Mouse (Mus musculus): ENCODE results near the gene Cfap54. TPM values are rescaled to one million over a fixed set of nuclear protein-coding genes. Genes with fewer than 3 reads are reported as not detected.

The Cfap54 gene
- total RNA-seq, 2 experiments from 2014 or later: 1.5 to 2.1 TPM

GRCm38 (mm10) chr10:93098211-93098805 is 16.9 kb upstream of the Cfap54 start:
- no peak for ATAC-seq (replicated peaks; ENCODE audit: poor library complexity)

- ATAC-seq (replicated peaks; ENCODE audit: poor library complexity): no peak
Observed at GRCm38 (mm10) chr10:93097439-93097838, 16.0 kb upstream of the Cfap54 start.

- ATAC-seq (replicated peaks; ENCODE audit: poor library complexity): no peak
Observed at GRCm38 (mm10) chr10:93095827-93096226, 14.4 kb upstream of the Cfap54 start.

GRCm38 (mm10) chr10:93094957-93095580 is 13.7 kb upstream of the Cfap54 start:
- peak; percentile 77 for ATAC-seq (replicated peaks; ENCODE audit: poor library complexity)

- peak; percentile 47 for ATAC-seq (replicated peaks; ENCODE audit: poor library complexity)
Observed at GRCm38 (mm10) chr10:93091928-93092327, 10.5 kb upstream of the Cfap54 start.

GRCm38 (mm10) chr10:93090241-93090640 is 8.8 kb upstream of the Cfap54 start:
- ATAC-seq (replicated peaks; ENCODE audit: poor library complexity): peak; percentile 37; the same call in 1 of the 2 replicates

GRCm38 (mm10) chr10:93088396-93089048 is 7.1 kb upstream of the Cfap54 start:
- ATAC-seq (replicated peaks; ENCODE audit: poor library complexity): no peak

GRCm38 (mm10) chr10:93087504-93087903 is 6.1 kb upstream of the Cfap54 start:
- ATAC-seq (replicated peaks; ENCODE audit: poor library complexity): no peak

GRCm38 (mm10) chr10:93083963-93084340 is 2.5 kb upstream of the Cfap54 start:
- no peak for ATAC-seq (replicated peaks; ENCODE audit: poor library complexity)

- peak; percentile 32 for ATAC-seq (replicated peaks; ENCODE audit: poor library complexity)
Observed at GRCm38 (mm10) chr10:93083198-93083962, 2.0 kb upstream of the Cfap54 start.

GRCm38 (mm10) chr10:93079486-93079885 is 1.9 kb downstream of the Cfap54 start:
- 0 out of 2 replicates have a peak, but pooled peaks have one; percentile 2 for ATAC-seq (replicated peaks; ENCODE audit: poor library complexity)

- ATAC-seq (replicated peaks; ENCODE audit: poor library complexity): no peak
Observed at GRCm38 (mm10) chr10:93077935-93078479, 3.4 kb downstream of the Cfap54 start.

GRCm38 (mm10) chr10:93076376-93076775 is 5.0 kb downstream of the Cfap54 start:
- ATAC-seq (replicated peaks; ENCODE audit: poor library complexity): no peak

- ATAC-seq (replicated peaks; ENCODE audit: poor library complexity): no peak
Observed at GRCm38 (mm10) chr10:93075856-93076255, 5.6 kb downstream of the Cfap54 start.

- no peak for ATAC-seq (replicated peaks; ENCODE audit: poor library complexity)
Observed at GRCm38 (mm10) chr10:93072769-93073168, 8.6 kb downstream of the Cfap54 start.

- no peak for ATAC-seq (replicated peaks; ENCODE audit: poor library complexity)
Observed at GRCm38 (mm10) chr10:93071753-93072152, 9.7 kb downstream of the Cfap54 start.

- peak; percentile 92 for ATAC-seq (replicated peaks; ENCODE audit: poor library complexity)
Observed at GRCm38 (mm10) chr10:93070121-93070898, 11.1 kb downstream of the Cfap54 start.

GRCm38 (mm10) chr10:93069721-93070120 is 11.7 kb downstream of the Cfap54 start:
- no peak for ATAC-seq (replicated peaks; ENCODE audit: poor library complexity)

- peak; percentile 70 for ATAC-seq (replicated peaks; ENCODE audit: poor library complexity)
Observed at GRCm38 (mm10) chr10:93069041-93069679, 12.3 kb downstream of the Cfap54 start.

GRCm38 (mm10) chr10:93064973-93065372 is 16.4 kb downstream of the Cfap54 start:
- no peak for ATAC-seq (replicated peaks; ENCODE audit: poor library complexity)

All from megakaryocyte progenitor cell, adult 5-6 weeks (primary cell).